Mouse (Mus musculus) lung, postnatal 0 days (tissue): Measurements from ENCODE around the gene Thrap3.

Experiments
- CTCF ChIP-seq: IDR thresholded peaks from 2 replicates; pipeline ENCODE4 v1.5.1; 2016; ENCODE audit warnings: antibody characterized with exemption, mild to moderate bottlenecking
- EP300 ChIP-seq: IDR thresholded peaks from 2 replicates; pipeline ENCODE4 v1.6.1; 2016; ENCODE audit warnings: antibody characterized with exemption, mild to moderate bottlenecking, control low read depth

- no peak for TF ChIP-seq CTCF
- no peak for TF ChIP-seq EP300
These were observed 37.4 kb upstream of the Thrap3 start for GRCm38 (mm10) chr4:126239862-126240475.
